Mouse (Mus musculus) 3T3-L1 (cell line): ENCODE measurements around the gene Erich3.

Source experiments
- DNase-seq: peaks from one replicate; pipeline ENCODE4 v3.0.0-alpha.2; 2015; ENCODE audit warnings: low read depth, low spot score

Gene Erich3

DNA sequence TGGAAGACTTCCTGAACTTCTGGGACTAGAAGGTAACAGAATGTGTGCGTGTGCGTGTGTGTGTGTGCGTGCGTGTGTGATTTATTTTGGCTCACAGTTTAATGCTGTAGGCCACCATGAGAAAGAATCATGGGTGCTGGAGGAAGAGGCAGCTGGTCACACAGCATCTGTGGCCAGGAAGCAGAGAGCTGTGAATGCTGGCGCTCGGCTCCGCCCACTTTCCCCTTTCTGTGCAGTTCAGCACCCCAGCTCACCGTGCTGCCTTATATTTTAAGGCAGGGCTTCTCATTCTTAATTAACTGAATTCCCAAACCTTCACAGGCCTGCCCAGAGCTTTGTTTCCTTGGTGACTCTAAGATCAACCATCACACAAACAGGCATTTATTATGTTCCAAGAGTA lies 9.7 kb downstream of the Erich3 start:
- DNase-seq = no peak

- DNase-seq = no peak
Measured at GRCm38 (mm10) chr3:154682570-154682969, 18.9 kb downstream of the Erich3 start.

DNA sequence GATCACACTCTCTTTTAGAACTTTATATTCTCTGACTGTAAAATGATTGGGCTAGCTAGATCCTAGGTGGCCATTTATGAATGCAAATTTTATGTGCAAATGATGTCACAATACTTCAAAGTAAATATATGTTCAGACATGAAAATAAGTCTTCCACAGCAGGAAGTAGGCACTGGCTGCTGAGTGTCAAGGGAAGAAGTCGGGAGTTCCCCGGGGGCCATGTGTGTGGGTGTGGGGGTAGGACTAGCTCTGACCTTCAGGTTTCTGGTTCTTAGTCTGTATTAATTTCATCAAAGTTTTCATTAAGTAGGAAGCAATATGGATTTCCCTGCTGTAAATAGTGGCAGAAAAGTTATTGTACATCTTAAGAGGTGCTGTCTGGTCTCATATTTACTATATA lies 20.0 kb downstream of the Erich3 start:
- no peak for DNase-seq

DNA sequence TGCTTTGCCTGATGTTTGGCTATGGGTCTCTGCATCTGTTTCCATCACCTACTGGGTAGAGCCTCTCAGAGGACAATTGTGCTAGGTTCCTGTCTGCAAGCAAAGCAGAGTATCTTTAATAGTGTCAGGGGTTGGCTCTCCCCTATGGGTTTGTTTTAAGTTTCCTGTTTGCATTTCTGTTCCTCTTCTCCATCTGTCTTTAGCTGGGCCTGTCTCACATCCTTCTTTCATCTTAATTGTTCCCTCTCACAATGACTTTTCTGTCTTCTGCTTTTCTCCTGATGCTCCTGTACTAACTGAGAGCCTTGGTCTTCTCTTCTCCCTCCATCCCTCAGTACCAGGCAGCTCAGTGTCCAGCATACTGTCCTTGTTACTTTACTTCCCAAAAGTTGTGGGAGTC lies 26.6 kb downstream of the Erich3 start:
- DNase-seq = no peak

DNA sequence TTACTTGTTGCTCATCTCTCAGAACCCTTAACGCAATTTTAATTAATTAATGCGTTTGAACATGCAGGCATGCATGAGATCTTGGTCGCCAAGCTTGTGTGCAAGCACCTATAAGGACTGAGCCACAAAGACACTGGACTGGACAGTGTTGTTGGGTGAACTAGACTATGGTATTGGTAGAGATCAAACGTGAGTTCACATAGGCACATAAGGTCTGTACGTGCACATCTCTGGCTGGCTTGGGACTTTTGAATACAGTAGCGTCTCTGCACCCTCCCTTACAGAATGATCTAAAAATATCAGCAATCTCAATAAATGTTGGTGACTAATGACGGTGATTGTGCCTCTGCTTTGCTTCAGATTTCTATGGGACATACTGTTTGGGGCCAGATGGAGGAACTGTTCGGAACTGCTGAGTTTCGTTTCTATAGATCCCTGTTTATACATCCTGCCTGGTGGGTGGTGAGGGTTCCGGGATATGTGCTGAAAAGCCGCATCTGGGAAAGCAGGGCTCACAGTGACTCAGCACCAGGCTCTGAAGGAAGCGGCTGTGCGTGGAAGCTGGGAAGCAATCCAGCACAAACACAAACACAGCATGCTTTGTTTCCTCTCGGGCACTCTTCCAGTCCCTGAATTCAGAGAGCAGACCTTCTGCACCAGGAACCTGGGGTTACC lies 28.4 kb downstream of the Erich3 start:
- peak; percentile 99 for DNase-seq

- DNase-seq = no peak
Measured at GRCm38 (mm10) chr3:154692572-154692922, 28.9 kb downstream of the Erich3 start.

DNA sequence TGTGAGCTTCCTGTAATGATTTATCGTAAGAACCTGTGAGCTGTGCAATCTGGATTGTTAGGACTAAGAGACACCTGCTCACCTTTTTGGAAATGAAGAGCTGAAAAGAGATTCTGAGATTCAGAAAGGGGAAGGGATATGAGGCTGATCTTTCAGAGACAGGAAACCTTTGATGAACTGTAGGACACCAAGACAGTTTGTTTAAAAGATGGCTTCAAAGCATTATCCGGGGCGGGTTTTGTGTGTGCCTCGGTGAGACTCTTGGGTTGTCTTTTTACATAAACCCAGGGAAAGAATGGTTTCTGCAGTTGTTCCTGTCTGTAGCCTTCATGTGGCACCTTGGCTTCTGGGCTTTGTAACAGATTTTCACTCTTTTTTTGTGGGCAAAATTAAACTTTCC lies 30.2 kb downstream of the Erich3 start:
- DNase-seq = no peak

GRCm38 (mm10) chr3:154696611-154697010 lies 33.0 kb downstream of the Erich3 start:
- no peak for DNase-seq

GRCm38 (mm10) chr3:154698907-154699306 lies 35.2 kb downstream of the Erich3 start:
- DNase-seq = no peak

- no peak for DNase-seq
Measured at GRCm38 (mm10) chr3:154700296-154700695, 36.6 kb downstream of the Erich3 start.

GRCm38 (mm10) chr3:154700735-154701134 lies 37.1 kb downstream of the Erich3 start:
- no peak for DNase-seq

- no peak for DNase-seq
Measured at GRCm38 (mm10) chr3:154704755-154705154, 41.1 kb downstream of the Erich3 start.

DNA sequence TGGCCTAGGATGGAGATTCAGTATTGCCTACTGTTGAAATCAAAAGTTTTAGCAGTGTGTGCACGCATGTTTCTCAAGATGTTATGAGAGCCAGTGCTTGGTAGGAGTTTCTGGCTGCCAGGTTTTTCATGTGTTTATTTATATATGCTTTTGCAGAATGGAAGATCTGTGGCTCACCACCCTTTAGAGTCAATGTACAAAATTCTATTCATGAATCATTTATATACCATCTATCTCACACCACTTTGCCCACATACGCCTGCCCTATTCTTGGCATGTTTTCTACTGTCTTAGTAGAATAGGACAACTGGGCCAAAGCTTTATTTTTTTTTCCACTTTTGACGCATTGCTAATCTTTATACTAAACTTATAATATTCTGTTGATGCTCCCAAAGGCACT lies 44.5 kb downstream of the Erich3 start:
- peak; percentile 49 for DNase-seq

- no peak for DNase-seq
Measured at GRCm38 (mm10) chr3:154723198-154723597, 59.5 kb downstream of the Erich3 start.

- no peak for DNase-seq
Measured at GRCm38 (mm10) chr3:154731431-154731830, 67.8 kb downstream of the Erich3 start.

- no peak for DNase-seq
Measured at GRCm38 (mm10) chr3:154741496-154741895, 77.8 kb downstream of the Erich3 start.

GRCm38 (mm10) chr3:154742927-154743326 lies 79.3 kb downstream of the Erich3 start:
- DNase-seq = no peak

DNA sequence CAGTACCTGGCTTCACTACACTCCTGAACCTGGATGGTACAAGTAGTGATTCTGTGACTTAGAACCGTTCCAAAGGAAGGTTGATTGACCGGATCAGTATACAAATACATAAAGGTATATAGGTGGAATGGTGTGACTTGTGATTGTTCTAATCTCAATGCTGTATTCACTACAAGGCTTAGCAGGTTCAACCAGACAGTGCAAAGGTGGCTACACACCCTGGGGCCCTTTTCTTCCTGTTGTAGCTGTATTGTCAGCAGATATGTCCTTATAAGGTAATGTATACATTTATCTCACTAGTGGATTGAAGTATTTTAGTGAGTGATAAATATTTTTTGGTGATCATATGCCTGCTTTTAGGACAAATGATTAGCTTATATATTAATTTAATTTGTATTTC lies 80.7 kb downstream of the Erich3 start:
- no peak for DNase-seq

DNA sequence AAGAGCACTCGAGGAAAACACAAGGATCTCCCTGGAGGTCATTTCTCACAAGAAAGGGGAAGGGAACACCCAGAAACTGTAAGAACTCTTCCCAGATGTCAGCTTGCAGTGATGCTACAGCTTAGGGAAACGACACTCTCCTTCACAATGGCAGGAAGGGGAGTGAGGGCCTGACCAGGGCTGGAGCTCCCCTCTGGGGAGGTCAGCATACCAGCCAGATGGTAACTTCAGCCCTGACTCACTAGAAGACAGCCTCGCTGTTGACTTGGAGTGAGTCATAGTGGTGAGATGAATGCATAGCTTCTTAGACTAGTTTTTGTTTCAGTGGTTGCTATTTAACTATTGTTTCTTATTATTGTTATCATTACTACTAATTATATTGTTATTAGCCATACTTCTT lies 90.8 kb downstream of the Erich3 start:
- peak; percentile 88 for DNase-seq

- DNase-seq = peak; percentile 68
Measured at GRCm38 (mm10) chr3:154755225-154755624, 91.6 kb downstream of the Erich3 start.

DNA sequence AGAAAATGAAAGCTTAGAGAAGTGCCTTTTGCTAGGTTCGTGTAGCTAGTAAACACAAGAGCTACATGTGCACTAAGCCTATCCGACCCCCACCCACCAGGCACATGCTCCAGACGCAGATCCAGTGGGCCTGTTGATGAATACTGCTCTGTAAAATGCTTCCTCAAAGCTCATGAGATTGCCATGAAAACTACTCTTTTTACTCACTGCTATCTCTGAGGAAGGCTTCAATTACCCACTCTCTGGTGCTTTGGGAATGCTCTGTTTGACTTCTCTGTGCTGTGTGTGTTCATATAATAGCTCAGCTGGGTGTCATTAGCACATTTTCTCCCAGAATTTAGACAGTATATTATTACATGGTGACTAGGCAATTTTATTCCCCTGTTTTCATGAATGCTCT lies 94.4 kb downstream of the Erich3 start:
- DNase-seq = no peak

DNA sequence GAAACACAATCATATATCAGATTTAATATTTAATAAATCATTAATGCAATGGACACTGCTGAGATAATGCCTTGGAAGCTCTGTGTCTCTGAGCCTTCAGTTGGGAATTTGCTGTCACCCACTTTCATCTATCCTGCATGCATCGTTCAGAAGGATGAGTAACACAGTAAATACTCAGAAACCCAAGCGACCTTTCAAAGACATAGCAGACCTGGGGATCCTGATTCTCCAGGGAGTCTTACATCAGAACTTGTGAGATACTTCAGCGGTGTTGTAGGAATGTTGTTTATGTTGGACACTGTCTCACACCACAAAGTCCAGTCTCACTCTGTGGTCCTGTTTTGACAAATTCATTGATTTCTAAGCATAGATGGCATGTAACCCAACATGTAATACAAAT lies 97.4 kb downstream of the Erich3 start:
- DNase-seq = peak; percentile 57

DNA sequence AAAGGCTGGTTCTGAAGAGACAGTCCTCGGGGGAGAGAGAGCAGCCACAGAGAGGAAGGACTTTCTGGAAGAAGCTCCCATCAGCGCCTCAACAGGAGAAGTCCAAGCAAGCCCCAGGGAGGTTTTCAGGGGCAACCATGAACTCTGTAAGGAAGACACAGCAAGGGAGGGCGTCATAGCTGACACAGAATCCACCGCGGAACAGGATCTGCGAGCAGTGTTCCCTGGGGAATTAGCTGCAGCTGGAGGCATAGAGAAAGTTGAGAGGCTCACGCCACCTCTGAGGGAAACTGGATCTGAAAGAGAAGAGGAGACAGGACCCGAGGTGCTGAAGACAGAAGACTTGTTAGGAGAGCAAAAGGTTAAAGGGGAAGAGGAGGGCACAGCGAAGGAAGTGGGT lies 99.7 kb downstream of the Erich3 start:
- DNase-seq = no peak

GRCm38 (mm10) chr3:154764115-154764514 lies 100.5 kb downstream of the Erich3 start:
- DNase-seq = no peak
